Mouse (Mus musculus): ENCODE results near the gene Ap1s3.

DNA sequence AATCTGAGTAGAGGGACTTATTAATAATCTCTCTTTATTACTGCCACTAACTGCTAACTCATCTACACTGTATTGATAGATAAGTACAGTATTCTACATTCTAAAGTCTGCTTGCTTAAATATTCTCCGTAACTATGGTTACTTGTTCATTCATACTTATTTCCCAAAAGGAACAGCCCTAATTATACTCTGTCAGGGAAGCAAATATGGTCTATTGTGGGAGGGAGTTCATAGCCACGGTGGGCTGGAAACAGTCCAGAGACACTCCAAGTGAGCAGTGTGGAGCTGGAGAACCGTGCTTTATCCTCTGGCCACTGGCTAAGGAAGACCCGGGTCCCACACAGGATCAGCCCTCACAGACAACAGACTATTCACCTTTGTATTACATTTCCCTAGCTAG, 38.9 kb upstream of the Ap1s3 start:
- TF ChIP-seq POLR2AphosphoS5 (IDR thresholded peaks at IDR 0.05; ENCODE audit: insufficient replicate concordance, low read depth, low read length) = no peak
- TF ChIP-seq CTCF (IDR thresholded peaks at IDR 0.05; ENCODE audit: low read depth, low read length) = no peak
- TF ChIP-seq GATA1 (IDR thresholded peaks at IDR 0.05; ENCODE audit: borderline replicate concordance, low read length) = no peak
- TF ChIP-seq TAL1 (conservative IDR thresholded peaks at IDR 0.05; ENCODE audit: low read depth, low read length) = no peak

All from G1E (cell line).